Mouse (Mus musculus): ENCODE measurements around the gene Atp8a2. TPM values are rescaled to one million over a fixed set of nuclear protein-coding genes. Genes with fewer than 3 reads are reported as not detected.

Gene Atp8a2
- polyA plus RNA-seq, 1 experiment from 2014 or later = 9.0 TPM

DNA sequence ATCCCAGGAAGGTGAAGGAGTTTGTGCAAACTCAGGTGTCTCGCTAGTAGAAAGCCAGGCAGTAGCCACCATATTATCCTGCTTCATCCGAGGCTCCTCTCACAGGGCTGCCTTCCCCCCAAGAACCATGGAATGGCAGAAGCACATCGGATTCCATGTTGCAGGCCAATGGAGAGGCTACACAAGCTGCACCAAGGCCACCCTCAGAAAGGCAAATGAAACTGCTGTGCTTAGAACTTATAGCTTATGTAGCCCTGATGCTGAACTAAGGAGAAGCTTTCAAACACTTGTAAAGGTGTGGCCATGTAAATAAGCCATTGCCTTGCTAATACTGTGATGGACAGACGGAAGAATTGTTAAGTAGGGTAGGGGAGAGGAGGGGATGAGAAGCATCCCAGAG is 61.2 kb downstream of the Atp8a2 start:
- Histone ChIP-seq H3K9me3 (ENCODE audit: control insufficient read depth, low read length) (no peaks in the 10 kb centered on the region), H3K27me3 (ENCODE audit: control insufficient read depth, insufficient read depth, low read length) (no peaks in the 10 kb centered on the region), H3K4me1 (ENCODE audit: control insufficient read depth, insufficient read depth, low read length) (no peaks in the 10 kb centered on the region), H3K4me3 (ENCODE audit: low read depth, low read length) (no peak overlapping the region), H3K27ac (ENCODE audit: low read depth, low read length) (no peak overlapping the region), H3K36me3 (ENCODE audit: control insufficient read depth, insufficient read depth, low read length) (no peaks in the 10 kb centered on the region), H3K4me2 (ENCODE audit: low read depth) (no peak overlapping the region), H3K9ac (ENCODE audit: low read length) (no peak overlapping the region)
- no peak for ATAC-seq (ENCODE audit: insufficient read depth, low FRiP score, low TSS enrichment)
- WGBS = 83% methylated on average over 4 of the region's 4 CpGs
- DNase-seq (ENCODE audit: low spot score) = no peak

DNA sequence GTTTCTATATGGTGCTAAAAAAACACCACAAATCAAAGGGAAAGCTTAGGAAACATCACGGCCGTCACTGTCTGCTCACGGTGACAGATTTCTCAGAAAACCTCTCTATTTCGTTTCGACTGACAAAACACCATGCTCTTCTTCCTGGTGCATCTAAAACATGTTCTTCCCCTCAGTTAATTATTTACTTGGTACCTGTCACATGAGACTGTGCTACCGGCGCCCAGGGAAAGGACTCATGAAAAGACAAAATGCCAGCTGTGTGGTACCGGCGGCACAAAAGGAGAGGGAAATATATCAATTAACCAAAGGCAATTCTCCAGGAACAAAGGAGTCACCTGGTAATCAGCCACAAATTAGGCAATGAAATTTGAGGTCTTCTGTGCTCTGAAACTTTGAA is 62.3 kb downstream of the Atp8a2 start:
- Histone ChIP-seq H3K4me1 (ENCODE audit: control insufficient read depth, insufficient read depth, low read length) (no peaks in the 10 kb centered on the region), H3K4me2 (ENCODE audit: low read depth) (no peak overlapping the region), H3K9me3 (ENCODE audit: control insufficient read depth, low read length) (no peaks in the 10 kb centered on the region), H3K9ac (ENCODE audit: low read length) (no peak overlapping the region), H3K36me3 (ENCODE audit: control insufficient read depth, insufficient read depth, low read length) (no peaks in the 10 kb centered on the region), H3K4me3 (ENCODE audit: low read depth, low read length) (no peak overlapping the region), H3K27me3 (ENCODE audit: control insufficient read depth, insufficient read depth, low read length) (no peaks in the 10 kb centered on the region), H3K27ac (ENCODE audit: low read depth, low read length) (no peak overlapping the region)
- no peak for DNase-seq (ENCODE audit: low spot score)
- WGBS = 64% methylated on average over 9 of the region's 9 CpGs
- ATAC-seq (ENCODE audit: insufficient read depth, low FRiP score, low TSS enrichment) = no peak

DNA sequence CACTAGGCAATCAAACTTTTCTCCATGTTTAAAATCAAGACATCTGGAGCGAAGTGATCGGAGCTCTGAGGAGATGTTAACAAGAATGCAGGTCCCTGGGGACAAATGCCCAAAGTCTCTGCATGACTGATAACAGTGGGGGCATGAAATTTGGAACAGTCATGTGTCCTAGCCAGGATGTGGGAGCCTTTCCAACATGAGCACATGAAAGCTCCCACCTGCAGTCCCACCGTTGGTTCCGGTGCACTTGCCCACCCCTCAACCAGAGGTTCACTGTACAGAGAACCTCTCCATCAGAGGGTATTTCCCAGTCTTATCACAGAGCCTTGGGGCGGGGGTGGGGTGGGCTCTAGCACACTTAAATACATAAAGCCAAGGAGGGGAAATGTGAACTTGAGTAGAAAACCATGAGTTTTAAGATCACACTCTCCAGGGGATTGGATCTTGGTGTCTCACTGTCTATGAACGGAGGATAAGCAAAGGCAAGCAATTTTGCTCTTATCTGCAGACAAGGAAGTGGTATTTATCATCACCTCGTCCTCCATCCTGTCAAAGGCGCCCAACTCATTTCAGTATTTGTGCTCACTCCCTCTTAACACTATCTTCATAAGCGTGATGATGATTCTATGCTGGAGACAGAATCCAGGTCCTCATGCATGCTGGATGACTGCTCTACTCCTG is 65.6 kb downstream of the Atp8a2 start:
- Histone ChIP-seq H3K4me3 (ENCODE audit: low read depth, low read length) (no peak overlapping the region), H3K27me3 (ENCODE audit: control insufficient read depth, insufficient read depth, low read length) (no peaks in the 10 kb centered on the region), H3K36me3 (ENCODE audit: control insufficient read depth, insufficient read depth, low read length) (no peaks in the 10 kb centered on the region), H3K9me3 (ENCODE audit: control insufficient read depth, low read length) (no peaks in the 10 kb centered on the region), H3K9ac (ENCODE audit: low read length) (no peak overlapping the region), H3K27ac (ENCODE audit: low read depth, low read length) (no peak overlapping the region), H3K4me1 (ENCODE audit: control insufficient read depth, insufficient read depth, low read length) (no peaks in the 10 kb centered on the region), H3K4me2 (ENCODE audit: low read depth) (no peak overlapping the region)
- ATAC-seq (ENCODE audit: insufficient read depth, low FRiP score, low TSS enrichment) = no peak
- 90% methylated on average over 9 of the region's 9 CpGs for whole genome bisulfite sequencing
- DNase-seq (ENCODE audit: low spot score) = no peak

DNA sequence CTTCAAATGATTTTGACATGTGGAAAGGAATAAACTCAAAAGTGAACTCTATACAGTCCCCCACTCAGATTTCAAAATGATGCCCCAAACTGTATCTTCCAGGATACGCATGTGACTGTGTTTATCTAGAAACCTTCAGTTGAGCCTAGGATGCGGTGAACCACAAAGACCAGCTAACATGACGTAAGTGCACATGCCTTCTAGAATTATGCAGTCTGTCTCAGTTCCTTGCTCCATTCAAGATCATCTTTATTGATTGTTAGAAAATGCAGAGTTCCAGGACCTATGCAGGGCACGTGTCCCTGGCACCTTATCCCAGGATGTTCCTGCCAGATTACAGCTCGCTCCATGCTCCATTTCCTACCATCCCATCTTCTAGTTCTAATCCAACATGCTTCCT is 67.4 kb downstream of the Atp8a2 start:
- DNase-seq (ENCODE audit: low spot score) (no peak), ATAC-seq (ENCODE audit: insufficient read depth, low FRiP score, low TSS enrichment) (no peak)
- Histone ChIP-seq H3K9me3 (ENCODE audit: control insufficient read depth, low read length) (no peaks in the 10 kb centered on the region), H3K36me3 (ENCODE audit: control insufficient read depth, insufficient read depth, low read length) (no peaks in the 10 kb centered on the region), H3K4me1 (ENCODE audit: control insufficient read depth, insufficient read depth, low read length) (no peaks in the 10 kb centered on the region), H3K27ac (ENCODE audit: low read depth, low read length) (no peak overlapping the region), H3K27me3 (ENCODE audit: control insufficient read depth, insufficient read depth, low read length) (no peaks in the 10 kb centered on the region), H3K9ac (ENCODE audit: low read length) (no peak overlapping the region), H3K4me2 (ENCODE audit: low read depth) (no peak overlapping the region), H3K4me3 (ENCODE audit: low read depth, low read length) (no peak overlapping the region)
- WGBS = 83% methylated on average over 5 of the region's 5 CpGs

DNA sequence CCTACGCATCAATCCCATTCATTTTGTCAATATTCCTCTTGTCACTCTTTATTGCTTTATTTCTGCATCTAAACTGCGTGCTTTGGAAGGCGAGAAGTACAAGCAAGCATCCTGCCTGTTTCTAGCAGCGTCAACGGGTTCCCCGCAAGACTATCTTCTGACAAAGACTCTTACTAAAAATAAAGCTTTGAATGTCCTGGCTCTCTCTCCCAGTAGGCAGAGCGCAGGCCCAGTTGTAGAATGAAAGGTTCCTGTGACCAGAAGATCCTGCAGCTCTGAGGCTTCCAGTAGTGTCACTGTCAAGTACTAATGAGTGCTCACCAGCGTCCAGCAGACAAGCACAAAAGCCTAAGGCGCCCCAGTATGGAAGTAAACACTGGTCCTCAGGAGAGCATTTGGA is 71.8 kb downstream of the Atp8a2 start:
- H3K4me2 ChIP-seq (ENCODE audit: low read depth) = no peak overlapping the region
- 86% methylated on average over 9 of the region's 9 CpGs for WGBS
- no peaks in the 10 kb centered on the region for H3K36me3 ChIP-seq (ENCODE audit: control insufficient read depth, insufficient read depth, low read length)
- H3K4me1 ChIP-seq (ENCODE audit: control insufficient read depth, insufficient read depth, low read length) = no peaks in the 10 kb centered on the region
- H3K27ac ChIP-seq (ENCODE audit: low read depth, low read length) = no peak overlapping the region
- no peaks in the 10 kb centered on the region for H3K27me3 ChIP-seq (ENCODE audit: control insufficient read depth, insufficient read depth, low read length)
- DNase-seq (ENCODE audit: low spot score) = no peak
- ATAC-seq (ENCODE audit: insufficient read depth, low FRiP score, low TSS enrichment) = no peak
- no peaks in the 10 kb centered on the region for H3K9me3 ChIP-seq (ENCODE audit: control insufficient read depth, low read length)
- no peak overlapping the region for H3K9ac ChIP-seq (ENCODE audit: low read length)
- no peak overlapping the region for H3K4me3 ChIP-seq (ENCODE audit: low read depth, low read length)

DNA sequence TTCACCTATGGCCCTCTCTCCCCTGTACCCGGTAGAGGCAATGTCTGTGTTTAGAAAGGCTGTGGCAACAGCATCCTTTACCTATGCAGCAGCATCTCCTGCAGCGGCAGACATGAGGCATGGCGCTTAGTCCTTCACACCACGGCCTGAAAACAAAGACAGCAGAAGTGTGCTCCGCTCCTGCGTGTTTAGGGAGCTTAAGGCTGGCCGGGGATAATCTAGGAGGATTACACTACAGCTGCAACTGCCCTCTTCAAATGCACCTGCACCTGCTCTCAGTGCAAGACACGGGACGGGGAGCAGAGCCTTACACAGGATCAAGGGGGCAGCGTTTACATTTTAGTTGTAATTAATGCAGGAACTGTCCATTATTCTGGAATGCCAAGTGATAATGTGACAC is 75.4 kb downstream of the Atp8a2 start:
- no peaks in the 10 kb centered on the region for H3K9me3 ChIP-seq (ENCODE audit: control insufficient read depth, low read length)
- no peak overlapping the region for H3K27ac ChIP-seq (ENCODE audit: low read depth, low read length)
- no peaks in the 10 kb centered on the region for H3K36me3 ChIP-seq (ENCODE audit: control insufficient read depth, insufficient read depth, low read length)
- H3K4me3 ChIP-seq (ENCODE audit: low read depth, low read length) = no peak overlapping the region
- H3K27me3 ChIP-seq (ENCODE audit: control insufficient read depth, insufficient read depth, low read length) = no peaks in the 10 kb centered on the region
- H3K4me1 ChIP-seq (ENCODE audit: control insufficient read depth, insufficient read depth, low read length) = no peaks in the 10 kb centered on the region
- DNase-seq (ENCODE audit: low spot score) (no peak), ATAC-seq (ENCODE audit: insufficient read depth, low FRiP score, low TSS enrichment) (no peak)
- no peak overlapping the region for H3K4me2 ChIP-seq (ENCODE audit: low read depth)
- H3K9ac ChIP-seq (ENCODE audit: low read length) = no peak overlapping the region
- 65% methylated on average over 10 of the region's 10 CpGs for WGBS

DNA sequence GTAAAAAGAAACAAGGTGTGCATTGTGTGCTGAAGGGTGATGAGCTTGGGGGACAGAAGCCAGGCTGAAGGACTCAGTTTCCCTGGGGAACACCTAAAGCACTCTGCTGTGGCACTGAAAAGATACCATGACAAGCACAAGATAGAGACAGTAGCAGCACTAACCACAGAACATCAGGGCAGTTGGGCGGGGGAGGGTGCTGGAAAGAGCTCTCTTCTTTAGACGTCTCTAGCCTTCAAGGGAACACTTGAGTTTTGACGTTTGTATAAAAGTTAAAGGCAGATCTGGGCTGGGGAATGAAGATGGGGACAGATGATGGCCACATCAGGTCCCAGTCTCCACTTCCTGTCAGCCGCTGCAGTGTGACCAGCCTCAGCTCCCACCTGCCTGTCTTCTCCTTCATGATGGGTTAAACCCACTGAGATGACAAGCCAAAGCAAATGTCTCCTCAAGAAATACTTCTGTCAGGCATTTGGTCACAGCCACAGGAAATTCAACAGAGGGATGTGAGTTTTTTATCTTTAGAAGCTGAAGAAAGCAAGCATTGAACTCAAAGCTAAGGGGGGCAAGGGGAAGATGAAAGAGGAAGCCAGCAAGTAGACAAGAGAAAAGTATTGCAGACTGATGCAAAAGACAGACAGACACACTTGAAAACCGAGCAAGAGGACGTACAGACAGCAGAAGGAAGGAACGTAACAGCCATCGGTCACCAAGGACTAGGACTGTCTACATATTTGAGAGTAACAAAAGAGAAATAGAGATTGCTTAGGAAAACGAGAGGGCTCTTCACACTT is 79.0 kb downstream of the Atp8a2 start:
- no peak overlapping the region for H3K9ac ChIP-seq (ENCODE audit: low read length)
- ATAC-seq (ENCODE audit: insufficient read depth, low FRiP score, low TSS enrichment) = no peak
- H3K27ac ChIP-seq (ENCODE audit: low read depth, low read length) = no peak overlapping the region
- H3K4me2 ChIP-seq (ENCODE audit: low read depth) = no peak overlapping the region
- WGBS = 76% methylated on average over 9 of the region's 9 CpGs
- no peaks in the 10 kb centered on the region for H3K9me3 ChIP-seq (ENCODE audit: control insufficient read depth, low read length)
- no peak overlapping the region for H3K4me3 ChIP-seq (ENCODE audit: low read depth, low read length)
- H3K36me3 ChIP-seq (ENCODE audit: control insufficient read depth, insufficient read depth, low read length) = no peaks in the 10 kb centered on the region
- no peak for DNase-seq (ENCODE audit: low spot score)
- no peaks in the 10 kb centered on the region for H3K27me3 ChIP-seq (ENCODE audit: control insufficient read depth, insufficient read depth, low read length)
- H3K4me1 ChIP-seq (ENCODE audit: control insufficient read depth, insufficient read depth, low read length) = no peaks in the 10 kb centered on the region

DNA sequence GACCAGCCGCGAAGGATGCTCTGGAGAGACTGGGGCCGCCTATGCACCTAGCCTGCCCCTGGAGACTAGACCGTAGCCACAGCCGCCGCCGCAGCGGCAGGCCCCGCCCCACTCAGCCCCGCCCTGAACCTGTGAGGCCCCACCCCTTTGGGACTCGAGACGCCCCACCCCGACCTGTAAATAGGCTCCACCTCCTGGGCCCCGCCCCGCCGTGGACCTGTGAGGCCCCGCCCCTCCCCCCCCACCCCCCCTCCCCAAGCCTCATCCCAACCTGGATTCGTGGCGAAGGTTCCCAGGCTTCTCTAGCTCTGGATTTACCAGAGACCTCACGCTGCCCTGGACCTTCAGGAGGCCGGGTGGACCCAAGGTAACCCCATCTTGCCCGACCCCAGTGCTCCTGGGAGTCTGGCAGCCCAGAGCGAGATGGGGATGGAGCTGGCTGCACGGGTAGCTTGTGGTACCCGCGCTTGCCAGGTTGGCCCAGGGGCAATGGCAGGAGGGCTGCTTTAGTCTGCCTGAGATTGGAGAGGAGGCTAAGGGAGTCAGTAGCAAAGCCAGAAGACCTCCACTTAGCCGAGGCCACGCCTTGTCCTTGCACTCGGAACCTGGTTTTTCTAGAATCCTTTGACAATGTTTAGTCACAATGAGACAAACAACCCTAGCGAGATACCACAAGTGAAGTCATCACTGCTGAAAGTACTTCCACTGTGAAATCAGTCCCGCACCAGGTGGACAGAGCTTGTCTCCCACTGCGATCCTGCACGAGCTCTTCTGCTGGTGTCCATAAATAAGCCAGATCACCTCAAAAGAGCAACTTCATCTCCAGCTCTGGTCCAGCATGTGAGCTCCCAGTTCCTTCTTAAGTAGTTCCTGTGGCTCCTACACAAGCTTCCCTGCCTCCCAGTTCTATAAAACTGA is 109.9 kb downstream of the Atp8a2 start:
- ATAC-seq (ENCODE audit: insufficient read depth, low FRiP score, low TSS enrichment) = peak; percentile 95
- Histone ChIP-seq H3K4me2 (ENCODE audit: low read depth) (peak overlapping the region; percentile 85), H3K27ac (ENCODE audit: low read depth, low read length) (no peak overlapping the region), H3K36me3 (ENCODE audit: control insufficient read depth, insufficient read depth, low read length) (no peaks in the 10 kb centered on the region), H3K4me3 (ENCODE audit: low read depth, low read length) (peak overlapping the region; percentile 44), H3K4me1 (ENCODE audit: control insufficient read depth, insufficient read depth, low read length) (peaks cover 9% of the 10 kb centered on the region; the same call in 1 of the 2 replicates), H3K9ac (ENCODE audit: low read length) (peak overlapping the region; percentile 60), H3K27me3 (ENCODE audit: control insufficient read depth, insufficient read depth, low read length) (no peaks in the 10 kb centered on the region), H3K9me3 (ENCODE audit: control insufficient read depth, low read length) (no peaks in the 10 kb centered on the region)
- DNase-seq (ENCODE audit: low spot score) = peak; percentile 81
- WGBS = 12% methylated on average over 28 of the region's 33 CpGs
